Mouse (Mus musculus): ENCODE measurements around the gene Wars2.

The Wars2 gene

GRCm38 (mm10) chr3:99140940-99141854, at the start of gene Wars2:
Gene Wars2 (plus strand): TSS chr3:99141068.
- in situ Hi-C loops (cut with MboI, MseI): loop anchor here (10.0 kb wide), 1 partner anchor 806 kb away; the partner anchor contains the start of gene Phgdh

DNA sequence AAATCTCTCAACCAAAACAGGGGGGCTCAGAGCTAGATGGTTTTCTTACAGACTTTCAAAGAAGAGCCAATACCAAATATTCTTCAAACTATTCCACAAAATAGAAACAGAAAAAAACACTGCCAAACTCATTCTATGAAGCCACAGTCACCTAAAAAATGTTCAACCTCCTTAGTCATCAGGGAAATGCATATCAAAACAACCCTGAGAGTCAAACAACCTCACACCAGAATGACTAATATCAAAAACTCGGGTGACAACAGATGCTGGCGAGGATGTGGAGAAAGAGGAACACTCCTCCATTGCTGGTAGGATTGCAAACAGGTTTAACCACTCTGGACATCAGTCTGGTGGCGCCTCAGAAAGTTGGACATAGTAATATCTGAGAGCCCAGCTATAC, 44.1 kb upstream of the Wars2 start:
- in situ Hi-C loops (cut with MboI, MseI): no loop called here

DNA sequence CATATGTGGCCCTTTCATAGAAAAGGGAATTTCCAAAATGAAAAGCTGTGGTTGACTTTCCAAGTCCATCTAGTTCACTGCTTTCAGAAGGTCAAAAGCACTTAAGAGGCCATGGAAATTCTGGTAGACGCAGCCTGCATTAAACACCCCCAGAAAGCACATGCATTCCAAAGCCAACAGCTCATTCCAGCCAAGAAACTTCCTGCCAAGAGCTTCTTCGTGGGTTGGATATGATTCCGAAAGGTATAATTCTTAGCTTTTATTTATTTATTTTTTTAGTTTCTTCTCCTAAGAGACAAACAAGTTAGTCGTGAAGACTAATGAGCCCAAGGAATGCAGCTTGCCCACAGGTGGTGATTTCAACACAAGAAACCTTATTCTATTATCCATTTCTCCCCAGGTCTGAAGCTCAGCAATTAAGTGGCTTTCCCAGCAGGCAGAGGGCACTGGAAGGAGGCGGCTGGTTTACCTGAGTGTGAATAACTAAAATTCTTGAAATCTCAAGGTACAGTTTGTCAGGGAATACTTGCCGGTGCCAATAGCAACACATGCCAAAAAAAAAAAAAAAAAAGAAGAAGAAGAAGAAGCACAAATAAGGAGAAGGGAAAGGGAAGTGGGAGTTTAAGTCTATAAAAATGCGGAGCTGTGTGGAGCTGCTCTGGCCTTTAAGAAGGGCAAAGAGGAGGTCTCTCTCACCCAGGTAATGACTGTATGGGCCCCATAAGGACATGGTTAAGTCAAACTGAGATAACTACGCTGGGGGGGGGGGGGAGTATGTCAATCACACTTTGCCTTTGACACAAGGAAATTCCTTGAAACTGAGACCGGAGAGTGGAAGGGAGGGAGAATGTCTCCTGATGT, 30.3 kb upstream of the Wars2 start:
- in situ Hi-C loops (cut with MboI, MseI): no loop called here

DNA sequence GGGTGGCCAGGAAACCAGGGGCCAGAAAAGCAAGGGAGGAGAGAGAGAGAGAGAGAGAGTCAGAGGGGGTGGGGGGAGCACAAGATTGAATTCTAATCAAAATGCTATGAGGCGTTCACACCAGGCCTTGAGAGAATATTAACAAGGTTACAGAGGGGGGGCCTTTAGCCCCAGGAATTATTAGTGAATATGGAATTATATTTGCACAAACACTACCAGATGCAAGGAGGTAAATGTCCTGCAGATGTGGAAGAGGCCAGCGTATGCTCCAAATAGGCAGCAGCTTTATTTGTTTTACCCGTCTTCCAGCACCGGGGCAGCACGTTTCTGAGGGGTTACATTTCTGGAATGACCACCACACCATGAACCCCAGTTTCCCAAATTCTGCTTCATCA, 29.7 kb upstream of the Wars2 start:
- in situ Hi-C loops (cut with MboI, MseI): no loop called here

DNA sequence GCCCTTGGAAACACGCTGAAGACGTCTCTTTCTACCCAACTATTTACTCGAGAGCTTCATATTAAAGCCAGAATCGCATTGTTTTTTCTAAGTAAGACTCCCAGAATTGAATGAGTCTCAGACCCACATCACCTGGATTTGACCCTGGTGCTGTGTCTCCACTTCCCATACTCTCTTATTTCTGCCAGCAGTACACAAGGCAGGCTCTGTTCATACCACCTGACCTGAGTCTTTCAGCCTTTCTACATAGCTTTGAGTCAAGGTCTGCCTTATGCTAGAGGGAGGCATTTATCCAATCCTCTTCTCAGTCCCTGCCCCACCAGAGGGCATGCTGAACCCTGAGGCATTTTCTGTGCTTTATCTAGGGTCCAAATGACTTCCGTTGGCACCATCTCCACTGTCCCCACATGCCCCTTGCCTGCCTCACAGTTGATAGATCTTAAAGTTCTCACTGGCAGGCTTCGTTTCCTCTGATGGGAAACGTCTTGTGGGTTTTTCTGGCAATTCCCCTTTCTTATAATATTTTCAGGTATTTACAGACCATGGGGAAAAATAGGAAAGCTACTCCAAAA, 27.5 kb upstream of the Wars2 start:
- in situ Hi-C loops (cut with MboI, MseI): no loop called here

DNA sequence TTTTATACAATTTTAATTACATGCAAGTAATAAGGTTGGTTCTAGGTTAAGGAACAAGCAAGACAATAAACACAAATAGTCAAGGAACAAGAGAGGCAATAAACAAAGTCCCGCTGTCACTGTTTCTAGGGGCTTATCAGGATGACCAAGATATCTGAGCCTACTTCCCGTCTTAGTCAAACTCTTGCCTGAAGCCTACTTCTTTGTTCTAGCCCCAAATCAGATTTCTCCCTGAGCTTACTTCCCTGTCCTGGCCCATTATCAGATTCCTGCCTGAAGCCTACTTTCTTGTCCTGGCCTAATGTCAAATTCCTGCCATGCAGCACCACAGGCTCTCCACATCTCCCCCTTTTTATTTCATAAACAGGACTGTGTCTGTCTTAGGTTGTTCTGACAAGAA, 19.9 kb upstream of the Wars2 start:
- in situ Hi-C loops (cut with MboI, MseI): no loop called here

DNA sequence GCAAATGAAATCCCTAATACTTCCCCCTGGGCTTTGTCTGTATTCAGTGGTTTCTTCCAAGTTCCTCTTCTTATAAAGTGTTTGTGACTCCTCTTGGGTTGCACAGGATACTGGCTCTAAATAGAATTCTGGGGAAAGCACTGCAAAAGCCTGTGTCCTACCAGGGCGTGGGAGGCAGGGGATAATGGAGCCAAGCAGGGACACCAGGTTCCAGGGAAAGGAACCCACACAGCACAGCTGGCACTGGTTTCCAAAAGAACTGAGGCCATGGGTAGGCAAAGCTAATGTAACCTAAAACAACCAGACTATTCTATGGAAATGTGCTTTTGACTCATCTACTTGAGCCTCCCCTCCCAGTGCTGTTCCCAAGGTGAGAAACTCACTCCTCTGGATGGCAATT, 10.3 kb upstream of the Wars2 start:
- in situ Hi-C loops (cut with MboI, MseI): no loop called here

GRCm38 (mm10) chr3:99131973-99132372, 8.9 kb upstream of the Wars2 start:
- in situ Hi-C loops (cut with MboI, MseI): no loop called here

DNA sequence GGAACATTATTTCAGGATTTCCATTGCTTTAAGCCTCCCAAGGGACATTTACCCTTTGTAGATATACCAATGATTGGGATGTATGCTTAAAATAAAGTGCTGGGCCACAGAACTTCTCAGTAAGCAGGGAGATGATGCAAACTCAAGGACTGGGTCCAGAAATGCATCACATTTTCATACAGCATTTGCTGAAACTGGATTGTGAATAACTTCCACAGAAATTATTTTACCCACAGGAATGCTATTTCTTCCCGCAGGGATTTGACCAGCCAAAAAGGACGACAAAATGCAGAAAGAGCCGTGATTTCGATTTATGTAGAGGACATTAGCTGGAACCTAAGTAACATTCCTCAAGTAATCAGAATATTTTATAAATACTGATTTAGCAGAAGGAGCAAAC, 7.0 kb upstream of the Wars2 start:
- in situ Hi-C loops (cut with MboI, MseI): no loop called here

GRCm38 (mm10) chr3:99147886-99148285, 7.0 kb downstream of the Wars2 start:
- in situ Hi-C loops (cut with MboI, MseI): loop anchor here (10.0 kb wide), 1 partner anchor 813 kb away; the partner anchor contains the start of gene Phgdh

GRCm38 (mm10) chr3:99149035-99149434, 8.2 kb downstream of the Wars2 start:
- in situ Hi-C loops (cut with MboI, MseI): loop anchor here (10.0 kb wide), 1 partner anchor 814 kb away; the partner anchor contains the start of gene Phgdh

GRCm38 (mm10) chr3:99156286-99156685, 15.4 kb downstream of the Wars2 start:
- in situ Hi-C loops (cut with MboI, MseI): no loop called here

GRCm38 (mm10) chr3:99156987-99157386, 16.1 kb downstream of the Wars2 start:
- in situ Hi-C loops (cut with MboI, MseI): no loop called here

- in situ Hi-C loops (cut with MboI, MseI): no loop called here
These were observed 16.7 kb downstream of the Wars2 start for GRCm38 (mm10) chr3:99157451-99158015.

- in situ Hi-C loops (cut with MboI, MseI): no loop called here
These were observed 19.1 kb downstream of the Wars2 start for GRCm38 (mm10) chr3:99160016-99160415.

DNA sequence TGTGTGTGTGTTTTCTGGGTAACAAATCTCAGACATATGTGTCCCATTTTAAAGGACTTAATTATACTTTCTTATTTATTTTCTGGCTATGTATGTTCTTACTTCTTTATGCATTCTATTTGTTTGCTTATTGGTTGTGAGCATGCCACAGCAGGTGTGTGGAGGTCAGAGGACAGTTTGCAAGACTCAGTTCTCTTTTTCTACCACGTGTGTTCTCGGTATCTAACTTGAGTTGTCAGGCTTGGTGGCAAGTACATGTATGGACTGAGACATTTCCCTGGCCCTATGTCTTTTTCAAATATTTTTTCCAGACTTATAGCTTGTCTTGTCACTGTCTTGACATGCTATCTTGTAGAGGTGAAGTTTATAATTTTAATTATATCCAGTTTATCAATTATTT, 21.3 kb downstream of the Wars2 start:
- in situ Hi-C loops (cut with MboI, MseI): no loop called here

- in situ Hi-C loops (cut with MboI, MseI): no loop called here
These were observed 26.9 kb downstream of the Wars2 start for GRCm38 (mm10) chr3:99167734-99168133.

DNA sequence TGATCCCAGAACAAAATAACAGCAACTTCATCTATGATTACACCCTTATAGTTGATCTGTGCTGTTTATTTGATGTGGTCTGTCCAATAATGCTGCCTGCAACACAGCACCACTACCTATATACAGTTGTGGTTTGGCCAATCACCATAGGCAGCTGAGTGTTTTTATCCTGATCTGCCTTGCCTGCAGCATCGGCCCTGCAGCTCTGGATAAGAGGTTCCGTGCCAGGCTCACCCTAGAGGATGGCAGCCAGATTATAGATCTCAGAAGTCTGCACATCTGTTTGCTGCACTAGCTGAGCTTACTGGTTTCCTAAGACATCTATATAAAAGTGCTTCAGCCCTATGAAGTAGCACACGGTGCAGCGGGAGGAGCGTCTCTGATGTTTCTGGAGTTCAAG, 32.3 kb downstream of the Wars2 start:
- in situ Hi-C loops (cut with MboI, MseI): no loop called here

DNA sequence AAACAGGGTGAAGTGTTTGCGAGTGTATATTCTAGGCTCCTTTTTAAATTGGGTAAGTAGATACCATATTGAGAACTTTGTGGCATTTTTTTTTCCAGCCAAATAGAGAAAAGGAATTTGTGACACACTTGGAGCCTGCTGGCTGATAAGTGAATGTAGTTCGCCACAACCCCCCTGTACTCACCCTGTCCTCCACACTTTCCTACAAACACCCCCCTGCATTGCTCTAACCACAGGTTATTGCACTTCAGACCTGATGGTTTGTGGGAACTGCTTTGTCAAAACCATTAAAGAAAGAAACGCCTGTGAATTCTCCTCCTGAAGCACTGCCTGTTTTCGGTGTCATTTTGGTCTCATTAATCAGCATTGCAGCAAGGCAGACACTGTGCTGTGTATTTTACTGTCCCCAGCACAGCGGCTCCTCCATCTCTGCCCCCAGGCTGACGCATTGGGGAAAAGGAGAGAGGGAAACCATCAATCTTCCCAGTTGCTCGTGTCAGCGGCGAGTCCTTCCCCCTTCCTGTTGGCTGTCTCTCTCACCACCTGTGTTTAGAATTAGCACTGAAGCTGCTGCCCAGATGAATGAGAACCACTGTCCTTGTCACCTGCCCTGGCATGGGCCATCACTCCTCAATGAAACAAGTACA, 33.9 kb downstream of the Wars2 start:
- in situ Hi-C loops (cut with MboI, MseI): no loop called here

GRCm38 (mm10) chr3:99183355-99184016, 42.6 kb downstream of the Wars2 start:
- in situ Hi-C loops (cut with MboI, MseI): no loop called here

DNA sequence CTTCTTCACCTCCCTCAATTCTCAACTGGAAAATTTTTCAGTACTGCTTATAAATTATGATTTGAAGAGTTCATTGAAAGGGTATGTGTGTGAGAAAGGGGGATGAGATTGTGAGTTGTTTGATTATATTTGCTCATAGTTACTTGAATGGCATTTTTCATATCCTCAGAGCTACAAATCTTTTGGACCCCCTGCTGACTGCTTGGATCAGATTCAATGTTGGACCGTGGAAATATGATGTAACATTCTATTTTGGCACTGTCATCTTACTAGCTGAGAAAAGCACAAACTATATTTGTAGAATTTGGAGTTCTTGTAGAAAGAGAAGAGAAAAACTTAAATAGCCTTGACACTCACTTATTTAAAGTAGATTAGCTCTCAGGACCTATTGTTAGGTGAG, 43.5 kb downstream of the Wars2 start:
- in situ Hi-C loops (cut with MboI, MseI): no loop called here
